Mouse (Mus musculus): Measurements from ENCODE around the gene Urb1. TPM values are rescaled to one million over a fixed set of nuclear protein-coding genes. Genes with fewer than 3 reads are reported as not detected.

The Urb1 gene
- polyA plus RNA-seq, 1 experiment = 6.0 TPM

GRCm38 (mm10) chr16:90759335-90759734, 50.9 kb downstream of the Urb1 start:
- no peak overlapping the region for H3K4me3 ChIP-seq (ENCODE audit: extremely low read depth, insufficient read depth, insufficient read length)
- WGBS = 66% methylated on average over 3 of the region's 3 CpGs
- no peaks in the 10 kb centered on the region for H3K27me3 ChIP-seq (ENCODE audit: control insufficient read depth, insufficient read depth, low read length)
- H3K4me1 ChIP-seq (ENCODE audit: control insufficient read depth, insufficient read depth, insufficient read length) = no peaks in the 10 kb centered on the region
- no peak for DNase-seq (ENCODE audit: low read depth in 1 of 2, low spot score in 2 of 2)
- TF ChIP-seq CTCF (IDR thresholded peaks at IDR 0.05; ENCODE audit: extremely low read depth, insufficient read depth, insufficient read length, insufficient replicate concordance) (no peak), POLR2A (IDR thresholded peaks at IDR 0.05; ENCODE audit: low read depth, low read length) (no peak)
- H3K36me3 ChIP-seq (ENCODE audit: control insufficient read depth, insufficient read depth, low read length) = peaks cover 32% of the 10 kb centered on the region
- H3K27ac ChIP-seq (ENCODE audit: insufficient read depth, low read length) = no peak overlapping the region

GRCm38 (mm10) chr16:90753386-90753941, 56.7 kb downstream of the Urb1 start:
- Histone ChIP-seq H3K27me3 (ENCODE audit: control insufficient read depth, insufficient read depth, low read length) (no peaks in the 10 kb centered on the region), H3K27ac (ENCODE audit: insufficient read depth, low read length) (no peak overlapping the region), H3K4me1 (ENCODE audit: control insufficient read depth, insufficient read depth, insufficient read length) (no peaks in the 10 kb centered on the region), H3K4me3 (ENCODE audit: extremely low read depth, insufficient read depth, insufficient read length) (no peak overlapping the region), H3K36me3 (ENCODE audit: control insufficient read depth, insufficient read depth, low read length) (peaks cover 28% of the 10 kb centered on the region)
- WGBS = 64% methylated on average over 13 of the region's 13 CpGs
- DNase-seq (ENCODE audit: low read depth in 1 of 2, low spot score in 2 of 2) = no peak
- no peak for TF ChIP-seq POLR2A (IDR thresholded peaks at IDR 0.05; ENCODE audit: low read depth, low read length)
- no peak for TF ChIP-seq CTCF (IDR thresholded peaks at IDR 0.05; ENCODE audit: extremely low read depth, insufficient read depth, insufficient read length, insufficient replicate concordance)

- no peak for DNase-seq (ENCODE audit: low read depth in 1 of 2, low spot score in 2 of 2)
- Histone ChIP-seq H3K4me3 (ENCODE audit: extremely low read depth, insufficient read depth, insufficient read length) (no peak overlapping the region), H3K27ac (ENCODE audit: insufficient read depth, low read length) (no peak overlapping the region), H3K36me3 (ENCODE audit: control insufficient read depth, insufficient read depth, low read length) (peaks cover 9% of the 10 kb centered on the region), H3K27me3 (ENCODE audit: control insufficient read depth, insufficient read depth, low read length) (no peaks in the 10 kb centered on the region), H3K4me1 (ENCODE audit: control insufficient read depth, insufficient read depth, insufficient read length) (no peaks in the 10 kb centered on the region)
- TF ChIP-seq POLR2A (IDR thresholded peaks at IDR 0.05; ENCODE audit: low read depth, low read length) (no peak), CTCF (IDR thresholded peaks at IDR 0.05; ENCODE audit: extremely low read depth, insufficient read depth, insufficient read length, insufficient replicate concordance) (no peak)
- 95% methylated on average over 7 of the region's 7 CpGs for WGBS
These were observed 62.0 kb downstream of the Urb1 start for GRCm38 (mm10) chr16:90748169-90748568.

- no peak overlapping the region for H3K27ac ChIP-seq (ENCODE audit: insufficient read depth, low read length)
- no peak for TF ChIP-seq CTCF (IDR thresholded peaks at IDR 0.05; ENCODE audit: extremely low read depth, insufficient read depth, insufficient read length, insufficient replicate concordance)
- TF ChIP-seq POLR2A (IDR thresholded peaks at IDR 0.05; ENCODE audit: low read depth, low read length) = no peak
- no peaks in the 10 kb centered on the region for H3K4me1 ChIP-seq (ENCODE audit: control insufficient read depth, insufficient read depth, insufficient read length)
- H3K36me3 ChIP-seq (ENCODE audit: control insufficient read depth, insufficient read depth, low read length) = peaks cover 5% of the 10 kb centered on the region
- H3K4me3 ChIP-seq (ENCODE audit: extremely low read depth, insufficient read depth, insufficient read length) = no peak overlapping the region
- WGBS = 74% methylated on average over 6 of the region's 6 CpGs
- no peaks in the 10 kb centered on the region for H3K27me3 ChIP-seq (ENCODE audit: control insufficient read depth, insufficient read depth, low read length)
- DNase-seq (ENCODE audit: low read depth in 1 of 2, low spot score in 2 of 2) = no peak
These were observed 63.1 kb downstream of the Urb1 start for GRCm38 (mm10) chr16:90747143-90747542.

GRCm38 (mm10) chr16:90738092-90738956, 71.9 kb downstream of the Urb1 start, which contains the start of gene Mrap:
Gene Mrap (plus strand): TSS chr16:90738207.
- TF ChIP-seq POLR2A (IDR thresholded peaks at IDR 0.05; ENCODE audit: low read depth, low read length) (no peak), CTCF (IDR thresholded peaks at IDR 0.05; ENCODE audit: extremely low read depth, insufficient read depth, insufficient read length, insufficient replicate concordance) (no peak)
- Histone ChIP-seq H3K27me3 (ENCODE audit: control insufficient read depth, insufficient read depth, low read length) (no peaks in the 10 kb centered on the region), H3K4me1 (ENCODE audit: control insufficient read depth, insufficient read depth, insufficient read length) (no peaks in the 10 kb centered on the region), H3K27ac (ENCODE audit: insufficient read depth, low read length) (0 out of 2 replicates have a peak within 1 kb of the TSS, but pooled peaks have one; percentile 1), H3K36me3 (ENCODE audit: control insufficient read depth, insufficient read depth, low read length) (no peaks in the 10 kb centered on the region), H3K4me3 (ENCODE audit: extremely low read depth, insufficient read depth, insufficient read length) (no peak within 1 kb of the TSS)
- no peak for DNase-seq (ENCODE audit: low read depth in 1 of 2, low spot score in 2 of 2)
- 86% methylated on average over 26 of the region's 26 CpGs for WGBS

- H3K27me3 ChIP-seq (ENCODE audit: control insufficient read depth, insufficient read depth, low read length) = no peaks in the 10 kb centered on the region
- H3K27ac ChIP-seq (ENCODE audit: insufficient read depth, low read length) = no peak overlapping the region
- no peaks in the 10 kb centered on the region for H3K4me1 ChIP-seq (ENCODE audit: control insufficient read depth, insufficient read depth, insufficient read length)
- no peak for TF ChIP-seq CTCF (IDR thresholded peaks at IDR 0.05; ENCODE audit: extremely low read depth, insufficient read depth, insufficient read length, insufficient replicate concordance)
- no peak for TF ChIP-seq POLR2A (IDR thresholded peaks at IDR 0.05; ENCODE audit: low read depth, low read length)
- DNase-seq (ENCODE audit: low read depth in 1 of 2, low spot score in 2 of 2) = no peak
- no peak overlapping the region for H3K4me3 ChIP-seq (ENCODE audit: extremely low read depth, insufficient read depth, insufficient read length)
- 69% methylated on average over 10 of the region's 10 CpGs for WGBS
- H3K36me3 ChIP-seq (ENCODE audit: control insufficient read depth, insufficient read depth, low read length) = no peaks in the 10 kb centered on the region
These were observed 73.4 kb downstream of the Urb1 start for GRCm38 (mm10) chr16:90736672-90737270.
